Mouse (Mus musculus): ENCODE results near the gene Vps16.

DNA sequence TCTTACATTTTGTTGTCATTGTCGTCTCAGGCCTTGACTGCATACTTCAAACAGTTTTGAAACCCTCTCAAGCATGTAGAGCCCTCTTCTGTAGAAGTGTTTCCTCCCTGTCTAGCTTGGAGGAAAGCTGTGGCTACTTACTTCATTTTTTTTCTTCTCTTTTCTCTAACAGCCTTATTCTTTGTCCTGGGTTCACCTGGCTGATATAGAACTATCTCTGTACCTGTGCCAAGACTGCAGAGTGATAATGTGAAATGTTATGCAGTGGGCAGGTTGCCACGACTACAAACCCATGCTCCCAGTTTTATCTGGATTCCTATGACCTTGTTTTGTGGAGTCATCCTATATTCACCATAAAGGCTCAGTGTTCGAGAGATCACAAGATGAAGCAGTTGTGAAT is 6.3 kb downstream of the Vps16 start:
- TF ChIP-seq POLR2A (IDR thresholded peaks at IDR 0.05; ENCODE audit: insufficient read depth, low read length) = no peak
- TF ChIP-seq CTCF (IDR thresholded peaks at IDR 0.05; ENCODE audit: low read depth, low read length) = no peak
- no peak for TF ChIP-seq EP300 (IDR thresholded peaks at IDR 0.05; ENCODE audit: insufficient read depth, low read depth, low read length)

Data from ES-Bruce4 (cell line).